Mouse (Mus musculus) hindbrain, embryonic 11.5 days (tissue): Measurements from ENCODE around the gene Lrrc56. TPM values are rescaled to one million over a fixed set of nuclear protein-coding genes. Genes with fewer than 3 reads are reported as not detected.
"Not testable (repeated sequence)": the region's sequence is repeated elsewhere in the genome, so short reads cannot be mapped to it uniquely, and the experiment has no call there.

Experiments used
- ATAC-seq: fragments of 200-750 bp; cut with Nextera tagmentation; 2 replicates; pipeline ENCODE4 v1.8.0; 2017; ENCODE audit warnings: mild to moderate bottlenecking, moderate TSS enrichment, moderate library complexity; ENCODE audit not compliant: low FRiP score
- DNase-seq: peaks from one replicate; pipeline ENCODE4 v3.0.0-alpha.2; 2015; ENCODE audit warnings: low spot score
- H3K27ac ChIP-seq: fragments of 300-500 bp; sonication (generic); 2 replicates; pipeline ENCODE4 v1.5.1; 2014; ENCODE audit warnings: mild to moderate bottlenecking, low read depth, low read length
- H3K27me3 ChIP-seq: fragments of 300-500 bp; sonication (generic); 2 replicates; pipeline ENCODE4 v1.6.1; 2014; ENCODE audit warnings: mild to moderate bottlenecking, low read length, moderate library complexity, mixed read lengths; ENCODE audit not compliant: control insufficient read depth, insufficient read depth
- H3K36me3 ChIP-seq: fragments of 300-500 bp; sonication (generic); 2 replicates; pipeline ENCODE4 v1.6.1; 2014; ENCODE audit warnings: mild to moderate bottlenecking, low read length, moderate library complexity, mixed read lengths; ENCODE audit not compliant: control insufficient read depth, insufficient read depth
- H3K4me1 ChIP-seq: fragments of 300-500 bp; sonication (generic); replicated peaks from 2 replicates; pipeline ENCODE4 v1.6.1; 2014; ENCODE audit warnings: low read length, mixed read lengths; ENCODE audit not compliant: control insufficient read depth, insufficient read depth
- H3K4me2 ChIP-seq: fragments of 300-500 bp; sonication (generic); replicated peaks from 2 replicates; pipeline ENCODE4 v1.6.1; 2014; ENCODE audit warnings: mild to moderate bottlenecking, low read depth, low read length
- H3K4me3 ChIP-seq: fragments of 300-500 bp; sonication (generic); 2 replicates; pipeline ENCODE4 v1.5.1; 2014; ENCODE audit warnings: low read depth, low read length
- H3K9ac ChIP-seq: fragments of 300-500 bp; sonication (generic); 2 replicates; pipeline ENCODE4 v1.6.1; 2014; ENCODE audit warnings: low read depth, low read length
- H3K9me3 ChIP-seq: fragments of 300-500 bp; sonication (generic); 2 replicates; pipeline ENCODE4 v1.6.1; 2016; ENCODE audit warnings: low read length; ENCODE audit not compliant: control insufficient read depth
- WGBS: fragments of 180-500 bp; shearing (Covaris S2); extraction: QIAGEN DNeasy Blood & Tissue Kit; methylation state at CpG from one replicate; pipeline ENCODE4 v1.1.7; 2014; 5-methylcytosine and 5-hydroxymethylcytosine counted together
- polyA plus RNA-seq: library from polyadenylated mRNA; unstranded; fragments of >200 nt; fragmentation: Nextera tagmentation; extraction: Ambion mirVana; gene quantifications from 2 replicates; pipeline ENCODE4 v1.2.1, GENCODE M21; 2014

Lrrc56 gene
- polyA plus RNA-seq, 1 experiment from 2014 or later = 7.8 TPM

GRCm38 (mm10) chr7:141226535-141226934, 32.6 kb downstream of the Lrrc56 start:
- Histone ChIP-seq H3K9me3 (no peaks in the 10 kb centered on the region), H3K4me1 (peaks cover 7% of the 10 kb centered on the region), H3K4me2 (no peak overlapping the region), H3K27me3 (no peaks in the 10 kb centered on the region), H3K4me3 (no peak overlapping the region), H3K27ac (no peak overlapping the region), H3K36me3 (no peaks in the 10 kb centered on the region; the same call in 1 of the 2 replicates), H3K9ac (no peak overlapping the region)
- WGBS = 86% methylated on average over 6 of the region's 6 CpGs
- no peak for DNase-seq
- ATAC-seq = no peak

DNA sequence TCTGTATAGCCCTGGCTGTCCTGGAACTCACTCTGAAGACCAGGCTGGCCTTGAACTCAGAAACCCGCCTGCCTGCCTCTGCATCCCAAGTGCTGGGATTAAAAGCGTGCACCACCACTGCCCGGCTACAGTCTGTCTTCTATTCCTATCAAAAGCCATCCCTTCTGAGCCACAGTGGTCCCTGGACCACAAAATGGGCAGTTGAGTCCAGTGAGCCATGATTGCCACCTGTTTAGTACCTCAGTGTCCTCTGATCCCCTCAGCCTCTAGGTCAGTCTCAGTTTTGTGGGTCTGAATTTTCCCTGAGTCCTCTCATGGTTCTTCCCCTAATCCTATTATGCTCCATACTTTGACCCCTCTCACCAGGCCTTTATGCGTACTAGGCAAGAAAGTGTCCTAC, 33.8 kb downstream of the Lrrc56 start:
- WGBS = 77% methylated on average over 4 of the region's 4 CpGs

DNA sequence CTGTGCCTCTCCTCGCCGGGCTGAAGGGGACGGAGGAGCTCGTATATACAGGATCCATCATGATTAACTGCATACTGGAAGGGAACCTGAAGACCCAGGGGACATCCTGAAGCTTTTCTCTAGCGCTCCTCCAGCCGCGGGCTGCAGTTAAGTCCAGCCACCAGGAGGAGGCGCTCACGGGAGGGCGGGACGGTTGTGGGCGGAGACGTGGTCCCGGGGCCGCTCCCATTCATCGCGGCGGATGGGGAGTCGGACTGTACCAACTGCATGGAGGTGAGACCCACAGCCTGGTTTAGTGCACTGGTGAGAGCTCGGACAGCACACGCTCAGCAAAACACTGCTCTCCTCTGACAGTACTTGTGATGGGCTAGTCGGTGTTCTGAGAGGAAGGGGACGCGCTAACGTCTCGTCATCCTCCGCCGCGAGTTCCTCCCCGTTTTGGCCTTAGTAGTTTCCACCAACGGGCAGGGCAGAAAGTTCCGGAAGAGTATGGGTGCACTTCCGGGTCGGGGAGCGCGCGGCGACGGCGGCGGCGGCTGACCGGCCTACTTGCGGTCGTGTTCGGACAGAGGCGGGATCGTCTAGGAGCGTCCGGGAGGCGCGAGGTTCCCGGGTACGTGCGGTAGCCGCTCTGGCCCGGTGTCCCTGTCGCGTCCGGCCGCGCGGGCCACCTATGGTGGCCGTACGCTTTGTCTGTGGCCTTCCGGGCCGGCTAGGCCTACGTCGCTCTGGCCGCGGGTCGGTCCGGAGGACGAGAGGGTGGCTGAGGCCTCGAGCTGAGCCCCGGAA, 34.5 kb downstream of the Lrrc56 start, which contains the start of gene Phrf1:
Phrf1 (plus strand) TSS at position 506 of the 789 bp plus-strand sequence.
- H3K4me3 ChIP-seq = peak within 1 kb of the TSS; percentile 100
- no peaks in the 10 kb centered on the region for H3K9me3 ChIP-seq
- H3K9ac ChIP-seq = peak within 1 kb of the TSS; percentile 98
- H3K36me3 ChIP-seq = peaks cover 13% of the 10 kb centered on the region
- H3K27ac ChIP-seq = peak within 1 kb of the TSS; percentile 86
- peak; percentile 95 for DNase-seq
- H3K4me1 ChIP-seq = peaks cover 3% of the 10 kb centered on the region
- H3K4me2 ChIP-seq = peak within 1 kb of the TSS; percentile 89
- H3K27me3 ChIP-seq = no peaks in the 10 kb centered on the region
- under 1% methylated on average over 76 of the region's 76 CpGs for WGBS
- ATAC-seq = peak; percentile 92

More for the DNA sequence above, 33.8 kb downstream of the Lrrc56 start:
- no peak overlapping the region for H3K27ac ChIP-seq
- peaks cover 8% of the 10 kb centered on the region for H3K36me3 ChIP-seq
- 0 out of 2 replicates have a peak overlapping the region, but pooled peaks have one; percentile 1 for H3K4me2 ChIP-seq
- no peak overlapping the region for H3K9ac ChIP-seq
- H3K4me3 ChIP-seq = no peak overlapping the region
- no peaks in the 10 kb centered on the region for H3K9me3 ChIP-seq
- ATAC-seq = no peak
- peaks cover 3% of the 10 kb centered on the region for H3K4me1 ChIP-seq
- DNase-seq = no peak
- no peaks in the 10 kb centered on the region for H3K27me3 ChIP-seq

- ATAC-seq (no peak), DNase-seq (no peak)
- Histone ChIP-seq H3K36me3 (peaks cover 16% of the 10 kb centered on the region), H3K9ac (peak overlapping the region; percentile 98), H3K27me3 (no peaks in the 10 kb centered on the region), H3K4me2 (peak overlapping the region; percentile 89), H3K4me3 (peak overlapping the region; percentile 100), H3K4me1 (peaks cover 3% of the 10 kb centered on the region), H3K9me3 (no peaks in the 10 kb centered on the region), H3K27ac (no peak overlapping the region)
- WGBS = 65% methylated on average over 6 of the region's 6 CpGs
These were observed 35.7 kb downstream of the Lrrc56 start for GRCm38 (mm10) chr7:141229702-141230101.

DNA sequence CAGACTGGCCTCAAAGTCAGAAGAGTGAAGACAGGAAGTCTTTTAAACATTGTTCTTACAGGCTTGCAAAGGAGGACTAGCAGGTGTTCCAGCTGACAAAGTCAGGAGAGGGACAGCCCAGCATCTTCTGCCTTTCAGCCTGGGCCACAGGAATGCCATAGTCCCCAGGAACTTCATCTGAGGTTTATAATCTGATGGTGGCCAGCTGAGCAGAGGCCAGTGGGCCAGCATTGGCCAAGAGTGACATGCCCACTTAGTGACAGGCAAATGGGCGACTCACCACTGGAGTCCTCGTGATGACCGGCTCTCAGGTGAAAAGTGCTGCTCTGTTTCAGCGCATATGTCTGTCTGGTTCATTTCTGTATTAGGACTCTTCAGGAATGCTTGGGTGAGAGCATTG, 36.6 kb downstream of the Lrrc56 start:
- H3K4me1 ChIP-seq = peaks cover 3% of the 10 kb centered on the region
- H3K4me2 ChIP-seq = no peak overlapping the region

DNA sequence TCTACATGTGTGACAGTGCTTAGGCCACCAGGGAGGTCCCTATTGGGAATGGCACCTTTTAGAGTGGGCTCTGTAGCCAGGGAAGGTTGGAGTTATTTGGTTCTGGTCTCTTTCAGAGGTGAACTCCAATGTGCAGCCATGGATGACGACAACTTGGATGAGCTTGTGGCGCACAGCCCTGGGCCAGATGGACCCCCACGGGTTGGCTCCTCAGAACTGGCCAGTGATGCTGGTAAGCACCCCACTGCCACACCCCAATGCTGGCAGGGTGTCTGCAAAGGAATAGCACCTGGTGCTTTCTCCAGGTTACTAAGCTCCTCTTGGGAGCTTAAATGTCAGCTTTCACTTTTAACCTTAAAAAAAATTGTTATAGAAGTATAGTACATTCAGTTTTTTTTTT, 37.2 kb downstream of the Lrrc56 start:
- Histone ChIP-seq H3K36me3 (peaks cover 20% of the 10 kb centered on the region), H3K9ac (no peak overlapping the region), H3K4me3 (no peak overlapping the region), H3K9me3 (no peaks in the 10 kb centered on the region), H3K4me1 (peaks cover 3% of the 10 kb centered on the region), H3K27me3 (no peaks in the 10 kb centered on the region), H3K4me2 (no peak overlapping the region), H3K27ac (no peak overlapping the region)
- WGBS = 94% methylated on average over 3 of the region's 3 CpGs
- no peak for ATAC-seq
- no peak for DNase-seq

More for the DNA sequence above, 36.6 kb downstream of the Lrrc56 start:
- no peaks in the 10 kb centered on the region for H3K9me3 ChIP-seq
- H3K9ac ChIP-seq = no peak overlapping the region
- no peaks in the 10 kb centered on the region for H3K27me3 ChIP-seq
- H3K4me3 ChIP-seq = no peak overlapping the region
- DNase-seq (no peak), ATAC-seq (no peak)
- H3K27ac ChIP-seq = no peak overlapping the region
- 91% methylated on average over 4 of the region's 4 CpGs for WGBS
- peaks cover 20% of the 10 kb centered on the region for H3K36me3 ChIP-seq

GRCm38 (mm10) chr7:141231551-141231950, 37.6 kb downstream of the Lrrc56 start:
- no peak overlapping the region for H3K9ac ChIP-seq
- ATAC-seq = no peak
- 91% methylated on average over 9 of the region's 10 CpGs for WGBS
- H3K4me1 ChIP-seq = peaks cover 3% of the 10 kb centered on the region
- H3K4me3 ChIP-seq = no peak overlapping the region
- H3K27me3 ChIP-seq = no peaks in the 10 kb centered on the region
- H3K27ac ChIP-seq = no peak overlapping the region
- no peak overlapping the region for H3K4me2 ChIP-seq
- peaks cover 20% of the 10 kb centered on the region for H3K36me3 ChIP-seq
- no peaks in the 10 kb centered on the region for H3K9me3 ChIP-seq
- DNase-seq = no peak

GRCm38 (mm10) chr7:141250486-141250885, 56.5 kb downstream of the Lrrc56 start:
- not testable (repeated sequence) for ATAC-seq, H3K9ac ChIP-seq, H3K27ac ChIP-seq, H3K4me1 ChIP-seq, H3K4me3 ChIP-seq, H3K9me3 ChIP-seq, DNase-seq, H3K4me2 ChIP-seq, H3K27me3 ChIP-seq
- H3K36me3 ChIP-seq = peaks cover 18% of the 10 kb centered on the region
- WGBS = 91% methylated on average over 4 of the region's 4 CpGs

DNA sequence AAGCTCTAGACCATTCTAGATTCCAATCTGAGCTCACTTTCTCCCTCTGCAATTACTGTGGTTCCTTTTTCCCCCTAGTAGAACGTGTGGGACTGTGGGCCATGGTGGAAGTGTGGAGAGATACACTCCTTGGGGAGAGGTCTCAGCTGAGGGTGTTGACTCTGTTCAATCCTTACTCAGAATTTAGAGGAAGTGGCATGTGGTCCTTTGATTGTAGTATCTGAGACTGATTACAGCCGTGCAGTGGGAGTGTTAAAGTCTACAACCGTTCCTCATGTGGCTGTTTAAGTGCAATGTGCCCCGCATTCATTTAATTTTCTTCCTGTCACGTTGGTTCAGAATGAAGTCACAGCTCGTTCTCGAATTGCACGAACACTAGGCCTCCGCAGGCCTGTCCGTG, 62.2 kb downstream of the Lrrc56 start:
- Histone ChIP-seq H3K27ac (no peak overlapping the region), H3K27me3 (no peaks in the 10 kb centered on the region), H3K9ac (no peak overlapping the region), H3K36me3 (peaks cover 31% of the 10 kb centered on the region), H3K4me3 (no peak overlapping the region), H3K9me3 (no peaks in the 10 kb centered on the region), H3K4me1 (no peaks in the 10 kb centered on the region), H3K4me2 (no peak overlapping the region)
- DNase-seq (no peak), ATAC-seq (no peak)
- WGBS = 96% methylated on average over 10 of the region's 10 CpGs
